Mouse (Mus musculus) G1E (cell line): ENCODE data around the gene Rassf5. TPM values are rescaled to one million over a fixed set of nuclear protein-coding genes. Genes with fewer than 3 reads are reported as not detected.

ENCODE experiments used
- ATAC-seq: 2 replicates; pipeline ENCODE4 v1.8.0; 2016; ENCODE audit warnings: mild to moderate bottlenecking; ENCODE audit not compliant: insufficient number of reproducible peaks, poor library complexity, low FRiP score, severe bottlenecking; ENCODE audit errors: extremely low read depth
- DNase-seq: peaks from one replicate; pipeline ENCODE4 v3.0.0; 2012; ENCODE audit warnings: low spot score
- H3K27me3 ChIP-seq: 2 replicates; pipeline ENCODE4 v1.6.1; 2012; ENCODE audit warnings: mild to moderate bottlenecking, low read length, inconsistent platforms; ENCODE audit not compliant: insufficient read depth
- H3K36me3 ChIP-seq: replicated peaks from 2 replicates; pipeline ENCODE3; 2012; ENCODE audit warnings: mild to moderate bottlenecking, inconsistent platforms
- H3K4me1 ChIP-seq: 2 replicates; pipeline ENCODE4 v1.6.1; 2012; ENCODE audit warnings: low read depth, low read length, inconsistent platforms, mixed read lengths; ENCODE audit not compliant: insufficient read depth
- H3K4me3 ChIP-seq: 2 replicates; pipeline ENCODE4 v1.5.1; 2012; ENCODE audit warnings: low read depth, mild to moderate bottlenecking, inconsistent platforms, low read length, moderate library complexity, mixed read lengths
- H3K9me3 ChIP-seq: replicated peaks from 2 replicates; pipeline ENCODE4 v1.6.1; 2012; ENCODE audit warnings: inconsistent platforms
- CTCF ChIP-seq: IDR thresholded peaks from 2 replicates; pipeline ENCODE4 v1.5.1; 2012; ENCODE audit warnings: low read depth, low read length, inconsistent platforms, mixed read lengths
- GATA1 ChIP-seq: IDR thresholded peaks from 2 replicates; pipeline ENCODE4 v1.6.1; 2012; ENCODE audit warnings: borderline replicate concordance, low read length, inconsistent platforms, mixed read lengths
- GATA2 ChIP-seq: IDR thresholded peaks from 2 replicates; pipeline ENCODE4 v1.6.1; 2012; ENCODE audit warnings: low read depth, low read length, inconsistent platforms, borderline replicate concordance
- POLR2AphosphoS5 ChIP-seq: IDR thresholded peaks from 2 replicates; pipeline ENCODE4 v1.6.1; 2012; ENCODE audit warnings: low read depth, low read length, inconsistent platforms; ENCODE audit not compliant: insufficient replicate concordance
- TAL1 ChIP-seq: conservative IDR thresholded peaks from 2 replicates; pipeline ENCODE4 v1.6.1; 2012; ENCODE audit warnings: low read depth, low read length, inconsistent platforms, mixed read lengths
- polyA plus RNA-seq: library from polyadenylated mRNA; stranded (reverse); fragments of >175 nt; gene quantifications from 2 replicates; pipeline ENCODE4 v1.2.3, GENCODE M21; 2012
- total RNA-seq, 2 experiments: library from RNA; stranded (forward) in 1 of 2; stranded (reverse) in 1 of 2; fragments of 200-1000 nt in 1 of 2; fragments of >200 nt in 1 of 2; fragmentation: Nextera tagmentation in 1 of 2; gene quantifications; 2 replicates each; pipeline ENCODE4 v1.2.3; 2014 to 2017

The Rassf5 gene
- 0.75 and 1.1 TPM in 2 replicates for total RNA-seq (2014; fragmentation: Nextera tagmentation)
- total RNA-seq (2017), result 3.1 and 3.5 TPM in 2 replicates
- polyA plus RNA-seq, result 0.43 and 0.51 TPM in 2 replicates

DNA sequence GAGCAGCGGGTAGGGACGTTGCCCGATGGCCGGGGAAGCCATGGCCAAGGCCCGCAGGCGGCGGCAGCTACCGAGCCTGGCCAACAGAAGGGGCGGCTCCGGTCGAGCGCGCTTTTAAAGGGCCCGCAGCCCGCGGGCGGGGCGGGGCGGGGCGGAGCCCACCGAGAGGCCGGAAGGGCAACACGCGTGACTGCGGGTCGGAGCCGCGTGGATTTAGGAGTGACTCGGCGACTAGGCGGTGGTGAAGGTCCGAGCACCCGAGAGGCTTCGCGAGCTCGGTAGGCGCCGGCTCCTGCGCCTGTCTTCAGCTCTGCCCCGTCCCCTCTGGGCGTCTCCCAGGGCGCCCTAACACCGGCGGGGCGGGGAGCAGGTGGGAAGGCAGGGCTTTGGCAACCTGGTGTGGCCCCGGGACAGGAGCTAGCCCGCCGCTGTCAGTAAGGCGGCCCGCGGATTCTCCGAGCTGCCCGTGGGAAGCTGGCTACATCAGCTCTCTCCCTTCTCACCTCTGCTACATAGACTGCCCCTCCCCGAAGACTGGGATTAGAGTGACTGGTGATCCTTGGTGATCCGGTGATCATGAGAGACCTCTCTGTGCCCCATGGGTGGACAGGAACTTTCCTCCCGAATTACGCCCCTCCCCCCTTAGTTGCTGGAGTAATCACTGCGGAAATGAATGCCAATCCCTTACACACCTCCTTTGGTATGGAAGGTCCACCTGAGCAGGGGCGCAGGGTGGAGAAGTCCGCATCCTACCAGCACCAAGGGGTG, at the start of gene Rassf5:
Gene Rassf5 (minus strand): TSS at position 170 of the 768 bp plus-strand sequence.
- ATAC-seq (no peak), DNase-seq (no peak)
- H3K9me3 ChIP-seq, result peaks cover 13% of the 10 kb centered on the region
- peaks cover 54% of the 10 kb centered on the region for H3K27me3 ChIP-seq
- TF ChIP-seq GATA1 (no peak), CTCF (no peak), GATA2 (no peak), POLR2AphosphoS5 (no peak), TAL1 (no peak)
- no peaks in the 10 kb centered on the region for H3K36me3 ChIP-seq
- peak within 1 kb of the TSS; percentile 17; the same call in 1 of the 2 replicates for H3K4me3 ChIP-seq
- peaks cover 7% of the 10 kb centered on the region; the same call in 1 of the 2 replicates for H3K4me1 ChIP-seq

DNA sequence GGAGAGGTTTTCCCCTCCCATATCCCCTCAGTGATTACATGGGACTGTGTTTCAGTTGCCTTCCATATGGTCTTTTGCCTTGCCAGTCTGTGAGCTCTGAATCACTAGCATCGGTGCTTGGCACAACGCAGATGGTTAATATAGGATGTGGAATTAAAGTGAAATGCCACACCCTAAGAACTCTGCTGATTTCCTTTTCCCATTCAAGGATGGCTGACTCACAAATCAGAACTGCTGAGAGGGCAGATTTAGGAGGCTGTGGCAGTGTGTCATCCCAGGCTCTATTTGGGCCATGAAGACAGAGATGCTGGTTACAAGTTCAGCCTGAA, 48.8 kb upstream of the Rassf5 start:
- H3K4me3 ChIP-seq, result no peak overlapping the region
- no peak for ATAC-seq
- no peak for TF ChIP-seq TAL1
- no peak for TF ChIP-seq POLR2AphosphoS5
- no peak for TF ChIP-seq GATA1
- no peak for TF ChIP-seq GATA2
- TF ChIP-seq CTCF, result no peak
- H3K4me1 ChIP-seq, result no peaks in the 10 kb centered on the region
- no peak for DNase-seq
- no peaks in the 10 kb centered on the region for H3K27me3 ChIP-seq
- H3K9me3 ChIP-seq, result no peaks in the 10 kb centered on the region
- peaks cover 86% of the 10 kb centered on the region for H3K36me3 ChIP-seq

DNA sequence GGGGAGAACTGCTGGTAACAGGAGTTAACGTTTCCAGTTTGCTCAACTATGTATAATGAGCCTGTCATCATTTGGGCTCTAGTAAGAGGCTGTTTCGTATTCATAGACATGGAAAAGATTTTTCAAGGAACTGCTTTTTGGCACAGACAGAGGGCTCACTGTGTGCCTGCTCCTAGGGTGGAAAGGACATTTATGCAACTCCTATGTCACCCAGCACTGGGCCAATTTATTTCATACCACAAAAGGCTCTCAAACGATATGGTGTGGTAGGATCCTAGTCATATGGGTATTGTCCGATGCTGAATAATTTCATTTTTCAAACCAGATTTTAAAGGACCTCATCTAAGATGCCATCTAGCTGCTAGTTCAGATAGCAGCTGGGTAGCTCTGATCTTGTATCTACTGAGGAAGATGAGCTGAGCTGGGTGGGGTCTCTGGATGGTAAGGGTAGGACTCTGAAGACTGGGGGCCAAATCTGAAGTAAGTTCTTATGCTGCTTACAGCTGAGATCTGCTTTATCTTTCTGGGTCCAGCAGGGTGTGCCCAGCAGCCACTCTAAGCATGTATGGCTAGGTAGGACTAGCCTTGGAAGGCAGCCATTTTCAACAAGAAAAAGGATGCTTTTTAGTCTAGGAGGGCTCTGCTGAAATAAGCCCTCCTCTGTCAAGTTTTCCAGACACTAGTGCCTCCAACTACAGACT, 48.3 kb upstream of the Rassf5 start:
- H3K36me3 ChIP-seq, result peaks cover 87% of the 10 kb centered on the region
- no peak for ATAC-seq

DNA sequence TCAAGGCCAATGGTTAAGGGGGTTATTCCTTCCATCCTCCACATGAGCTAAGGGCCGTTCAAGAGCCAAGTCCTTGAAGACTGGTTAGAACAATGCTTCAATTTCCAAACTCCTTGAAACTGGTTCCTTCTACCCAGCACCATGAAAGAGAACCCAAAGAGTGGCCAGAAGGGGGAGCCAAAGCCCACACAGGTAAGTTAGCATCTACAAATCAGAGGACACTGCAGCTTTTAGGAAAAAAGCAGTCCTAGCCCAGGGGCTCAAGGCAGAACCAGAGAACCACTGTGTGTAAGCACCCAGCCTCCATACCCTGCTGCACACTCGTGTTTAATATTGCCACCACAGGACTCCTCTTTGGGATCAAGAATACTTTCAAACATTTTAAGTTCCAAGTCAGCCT, 45.6 kb upstream of the Rassf5 start:
- no peak overlapping the region for H3K4me3 ChIP-seq
- H3K4me1 ChIP-seq, result no peaks in the 10 kb centered on the region
- H3K9me3 ChIP-seq, result no peaks in the 10 kb centered on the region
- no peaks in the 10 kb centered on the region for H3K27me3 ChIP-seq
- TF ChIP-seq GATA1 (no peak), CTCF (peak; percentile 50; the same call in 1 of the 2 replicates), GATA2 (no peak)
- DNase-seq (peak; percentile 54), ATAC-seq (peak; percentile 25; the same call in 1 of the 2 replicates)
- H3K36me3 ChIP-seq, result peaks cover 72% of the 10 kb centered on the region

More for the DNA sequence above, 48.3 kb upstream of the Rassf5 start:
- Histone ChIP-seq H3K9me3 (no peaks in the 10 kb centered on the region), H3K4me3 (no peak overlapping the region), H3K27me3 (no peaks in the 10 kb centered on the region), H3K4me1 (no peaks in the 10 kb centered on the region)
- TF ChIP-seq CTCF, result no peak
- TF ChIP-seq GATA1, result no peak
- no peak for TF ChIP-seq POLR2AphosphoS5
- TF ChIP-seq TAL1, result no peak
- no peak for DNase-seq

DNA sequence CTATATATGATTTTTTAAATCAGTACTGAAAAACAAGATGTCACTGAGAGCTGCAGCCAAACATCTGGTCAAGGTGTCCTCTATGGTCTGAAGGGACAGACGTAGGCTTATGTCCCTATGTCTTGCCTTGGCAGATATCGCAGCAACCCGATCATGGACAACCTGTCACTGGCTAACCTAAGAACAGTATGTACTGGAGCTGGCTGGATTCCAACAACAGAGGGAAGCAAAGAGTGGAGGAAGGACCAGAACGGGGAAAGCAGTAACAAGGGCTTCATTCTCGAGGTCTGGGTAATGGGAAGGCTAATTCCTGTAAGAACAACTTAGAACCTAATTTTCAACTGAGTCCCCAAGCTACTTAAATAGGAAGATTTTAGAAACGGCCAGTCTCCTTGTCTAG, 43.9 kb upstream of the Rassf5 start:
- Histone ChIP-seq H3K27me3 (no peaks in the 10 kb centered on the region; the same call in 1 of the 2 replicates), H3K9me3 (no peaks in the 10 kb centered on the region), H3K4me1 (no peaks in the 10 kb centered on the region), H3K4me3 (no peak overlapping the region), H3K36me3 (peaks cover 59% of the 10 kb centered on the region)
- ATAC-seq (no peak), DNase-seq (no peak)
- no peak for TF ChIP-seq GATA1
- TF ChIP-seq GATA2, result no peak
- no peak for TF ChIP-seq POLR2AphosphoS5
- TF ChIP-seq TAL1, result no peak
- TF ChIP-seq CTCF, result no peak

DNA sequence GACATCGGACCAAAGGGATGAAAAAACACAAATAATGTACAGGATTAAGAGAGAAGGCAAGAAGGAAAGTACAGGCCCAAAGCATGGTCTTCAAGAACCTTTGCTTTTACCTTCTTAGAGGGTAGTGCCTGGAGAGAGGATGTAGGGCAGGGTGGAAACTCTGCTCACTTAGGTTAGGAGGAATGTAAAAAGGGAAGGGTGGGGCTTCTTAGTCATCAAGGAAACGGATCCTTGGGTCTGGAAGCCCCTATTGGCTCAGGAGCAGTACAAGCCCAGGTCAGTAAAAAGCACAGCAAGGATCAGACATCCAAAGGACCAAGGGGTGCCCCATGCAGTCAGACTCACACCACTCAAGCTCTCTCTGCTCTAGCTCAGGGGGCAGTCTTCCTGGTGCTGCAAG, 42.2 kb upstream of the Rassf5 start:
- no peak for ATAC-seq
- no peak overlapping the region for H3K4me3 ChIP-seq
- H3K36me3 ChIP-seq, result peaks cover 42% of the 10 kb centered on the region
- TF ChIP-seq GATA1 (no peak), POLR2AphosphoS5 (no peak), TAL1 (no peak), GATA2 (no peak), CTCF (no peak)
- no peaks in the 10 kb centered on the region for H3K9me3 ChIP-seq
- no peaks in the 10 kb centered on the region for H3K4me1 ChIP-seq
- H3K27me3 ChIP-seq, result peaks cover 8% of the 10 kb centered on the region
- DNase-seq, result no peak
